Mouse (Mus musculus) CD4-positive, CD25-positive, alpha-beta regulatory T cell, adult 4 months (primary cell): ENCODE measurements around the gene Gm20708. TPM values are rescaled to one million over a fixed set of nuclear protein-coding genes. Genes with fewer than 3 reads are reported as not detected.
"Not testable (repeated sequence)": the region's sequence is repeated elsewhere in the genome, so short reads cannot be mapped to it uniquely, and the experiment has no call there.

Experiments used
- ATAC-seq: one replicate; pipeline ENCODE4 v1.8.0; 2017
- polyA plus RNA-seq, 2 experiments: library from polyadenylated mRNA; unstranded; fragments of 100-300 nt; shearing (Covaris generic); gene quantifications; one replicate each; pipeline ENCODE4 v1.2.1; 2017

Gm20708 gene
- polyA plus RNA-seq, 2 experiments from 2014 or later = 1.0 to 3.2 TPM

DNA sequence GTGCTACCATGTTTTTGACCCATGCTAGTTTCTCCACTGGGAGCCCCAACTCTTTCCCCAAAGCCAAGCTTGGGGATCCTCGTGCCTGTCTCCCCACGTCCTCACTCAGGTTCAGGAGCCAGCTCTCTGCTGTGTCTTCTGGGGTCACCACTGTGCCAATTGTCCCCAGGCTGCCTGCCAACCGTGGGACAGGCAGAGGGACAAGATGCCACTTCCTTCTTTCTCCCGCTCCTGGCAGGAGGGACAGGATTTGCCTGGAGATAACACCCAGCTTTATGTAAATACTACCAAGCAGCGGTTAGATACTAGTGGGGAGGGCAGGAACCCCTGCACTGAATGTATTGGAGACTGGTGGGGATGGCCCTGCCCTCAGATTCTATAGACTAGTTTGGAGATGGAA is 4.4 kb downstream of the Gm20708 start:
- ATAC-seq = no peak

DNA sequence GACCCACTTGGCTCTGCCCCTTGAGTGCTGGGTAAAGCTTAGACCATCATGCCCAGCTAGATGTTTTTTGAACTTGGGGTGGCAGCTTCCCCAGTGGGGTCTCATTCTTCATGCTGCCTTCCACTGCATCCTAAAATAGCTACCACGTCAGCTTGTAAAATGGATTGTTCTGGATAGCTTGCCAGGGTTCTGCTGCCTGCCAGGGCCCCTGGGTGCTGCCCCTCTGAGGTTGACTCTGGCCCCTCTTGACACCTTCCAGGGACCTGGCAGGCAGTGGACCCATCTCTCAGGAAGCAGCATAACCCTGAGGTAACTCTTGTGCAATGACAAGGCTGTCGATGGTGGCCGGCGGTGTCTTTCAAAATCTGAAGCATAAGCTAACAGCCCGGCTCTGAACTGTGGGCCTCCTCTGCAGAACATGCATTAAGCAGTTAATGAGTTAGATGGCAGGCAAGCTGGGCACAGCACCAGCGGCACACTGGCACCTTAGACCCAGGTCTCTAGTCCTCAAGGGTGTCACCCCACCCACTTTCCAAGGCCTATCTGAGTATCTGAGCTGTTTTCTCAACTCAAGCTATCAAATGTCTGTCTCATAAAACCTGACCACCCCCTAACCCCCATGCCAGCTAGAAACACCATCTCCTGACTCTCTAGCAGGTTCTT is 5.4 kb downstream of the Gm20708 start:
- no peak for ATAC-seq

DNA sequence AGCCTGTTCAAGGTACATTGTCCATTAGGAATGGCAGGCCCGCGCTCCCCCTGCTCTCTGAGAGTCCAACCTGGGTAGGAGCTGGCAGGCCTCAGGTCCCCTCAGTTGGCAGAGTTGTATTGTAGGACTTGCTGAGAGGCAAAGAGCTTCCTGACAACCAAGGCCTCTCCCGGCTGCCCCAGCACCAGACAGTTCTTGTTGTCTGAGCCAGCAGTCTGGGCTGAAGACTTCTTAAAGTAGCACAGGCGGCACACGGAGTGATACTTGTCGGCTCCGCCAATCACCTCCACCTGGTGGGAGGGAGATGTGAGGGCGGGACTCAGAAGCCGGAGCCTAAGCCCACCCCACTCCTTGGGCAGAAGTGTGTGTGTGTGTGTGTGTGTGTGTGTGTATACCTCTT is 6.4 kb downstream of the Gm20708 start:
- not testable (repeated sequence) for ATAC-seq

DNA sequence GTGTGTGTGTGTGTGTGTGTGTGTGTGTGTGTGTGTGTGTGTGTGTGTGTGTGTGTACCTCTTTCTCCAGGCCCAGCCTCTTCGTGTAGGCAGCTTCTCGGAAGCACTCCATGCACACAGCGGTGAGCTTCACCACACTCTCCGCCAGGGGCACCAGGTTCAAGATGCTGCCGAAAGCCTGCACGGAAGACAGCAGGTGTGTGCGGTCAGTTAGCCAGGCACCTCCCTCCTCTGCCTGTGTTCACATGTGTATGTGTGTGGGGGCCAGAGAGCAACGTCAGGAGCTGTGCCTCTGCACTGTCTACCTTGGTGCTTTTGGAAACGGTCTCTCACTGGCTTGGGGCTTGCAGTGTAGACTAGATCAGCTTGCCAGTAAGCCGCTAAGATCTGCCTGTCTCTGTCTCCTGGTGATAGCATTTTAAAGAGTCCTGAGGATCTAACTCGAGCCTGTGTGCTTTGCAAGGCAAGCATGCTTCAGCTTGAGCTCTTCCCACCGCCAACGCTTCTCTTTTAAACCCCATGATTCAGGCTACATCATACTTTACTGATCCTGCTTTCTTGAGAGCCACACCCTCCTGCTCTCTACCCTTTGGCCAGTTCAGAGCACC is 7.0 kb downstream of the Gm20708 start:
- ATAC-seq = peak; percentile 41

DNA sequence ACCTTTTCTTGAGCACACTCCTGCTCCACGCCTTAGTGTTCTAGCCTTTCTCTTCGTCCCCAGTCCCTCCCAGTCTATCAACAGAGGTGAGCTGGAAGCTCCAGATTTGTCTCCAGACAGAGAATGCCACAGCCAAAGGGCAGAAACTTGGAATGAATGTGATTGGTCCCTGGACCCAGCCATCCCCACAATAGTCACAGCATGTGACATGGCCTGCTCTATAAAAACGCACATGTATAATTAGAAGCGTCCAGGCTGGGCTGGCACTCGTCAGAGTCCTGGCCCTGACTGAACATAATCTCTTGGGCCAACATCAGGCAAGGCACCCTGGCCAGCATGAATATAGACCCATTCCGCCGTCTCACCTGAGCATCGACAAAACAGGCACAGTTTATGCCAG is 9.6 kb downstream of the Gm20708 start:
- ATAC-seq = no peak

DNA sequence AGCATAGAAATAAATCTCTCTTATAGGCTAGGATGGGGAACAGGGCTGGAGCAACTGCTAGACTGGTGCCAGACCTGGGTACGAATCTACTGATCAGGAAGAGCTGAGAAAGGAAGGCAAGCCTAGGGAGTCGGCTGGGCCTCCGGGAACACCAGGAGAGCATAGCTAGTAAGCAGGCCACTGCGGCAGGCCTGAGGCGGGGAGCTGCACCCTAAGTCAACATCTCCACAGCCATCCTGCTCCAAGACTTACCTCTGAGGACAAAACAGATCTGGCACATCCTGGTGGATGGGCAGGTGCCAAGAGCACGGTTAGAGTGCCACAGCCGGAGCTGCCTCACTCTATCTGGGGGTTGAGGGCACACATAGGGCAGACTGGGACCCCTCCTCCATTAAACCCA is 10.7 kb downstream of the Gm20708 start:
- no peak for ATAC-seq

DNA sequence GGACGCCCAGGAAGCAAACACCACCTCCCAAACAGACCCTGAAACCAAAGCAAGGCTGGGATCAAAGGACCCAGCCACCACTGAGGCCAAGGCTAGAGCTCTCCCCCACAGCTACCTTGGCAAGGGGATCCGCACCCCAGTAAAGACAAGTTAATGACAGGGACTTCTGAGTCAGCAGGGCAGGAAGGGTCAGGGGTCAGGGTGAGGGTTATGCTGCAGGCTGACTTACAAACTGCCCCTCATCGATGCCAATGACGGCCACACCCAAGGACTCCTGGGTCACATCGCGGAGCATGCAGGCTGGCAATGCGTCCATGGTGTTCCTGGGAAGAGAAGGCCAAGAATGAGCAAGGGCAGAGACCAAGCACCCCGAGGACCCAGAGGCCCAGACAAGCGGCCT is 12.4 kb downstream of the Gm20708 start:
- no peak for ATAC-seq

DNA sequence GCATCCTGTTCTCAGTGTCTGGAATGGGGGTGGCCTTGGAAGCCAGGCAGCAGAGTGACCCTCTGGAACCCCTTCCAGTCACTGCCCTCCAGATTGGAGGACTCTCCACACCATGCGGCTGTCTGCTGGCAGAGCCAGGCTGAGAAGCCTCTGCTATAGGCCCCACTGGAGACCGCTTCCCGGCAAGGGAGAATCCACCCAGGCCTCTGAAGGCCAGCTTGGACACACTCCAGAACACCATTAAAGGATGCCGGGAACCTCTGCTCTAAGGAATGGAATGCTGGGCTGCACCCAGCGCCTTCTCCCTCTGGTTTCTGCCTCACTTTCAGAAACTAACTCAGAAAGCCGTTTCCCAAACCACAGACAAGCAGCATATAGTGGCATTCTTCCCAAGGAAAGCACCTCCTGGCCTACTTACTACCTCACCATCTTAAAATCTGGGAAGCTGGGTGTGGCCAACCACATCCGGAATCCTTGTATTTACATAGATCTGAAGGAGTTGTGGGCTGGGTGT is 13.3 kb downstream of the Gm20708 start:
- ATAC-seq = no peak

DNA sequence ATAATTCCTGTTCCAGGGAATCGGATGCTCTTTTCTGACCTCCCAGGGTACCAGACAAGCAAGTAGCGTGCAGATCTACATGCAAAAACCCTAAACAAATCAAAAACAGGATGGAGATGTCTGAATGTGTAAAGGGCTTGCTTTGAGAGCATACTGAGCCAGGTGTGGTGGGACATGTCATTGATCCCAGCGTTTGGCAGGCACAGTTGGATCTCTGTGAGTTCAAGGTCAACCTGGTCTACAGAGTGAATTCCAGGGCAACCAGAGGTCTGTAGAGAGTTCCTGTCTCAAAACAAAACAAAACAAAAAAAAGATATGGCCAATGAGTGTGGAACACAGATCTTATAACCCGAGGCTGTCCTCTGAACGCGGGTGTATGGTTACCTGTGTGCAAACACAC is 13.9 kb downstream of the Gm20708 start:
- ATAC-seq = no peak

DNA sequence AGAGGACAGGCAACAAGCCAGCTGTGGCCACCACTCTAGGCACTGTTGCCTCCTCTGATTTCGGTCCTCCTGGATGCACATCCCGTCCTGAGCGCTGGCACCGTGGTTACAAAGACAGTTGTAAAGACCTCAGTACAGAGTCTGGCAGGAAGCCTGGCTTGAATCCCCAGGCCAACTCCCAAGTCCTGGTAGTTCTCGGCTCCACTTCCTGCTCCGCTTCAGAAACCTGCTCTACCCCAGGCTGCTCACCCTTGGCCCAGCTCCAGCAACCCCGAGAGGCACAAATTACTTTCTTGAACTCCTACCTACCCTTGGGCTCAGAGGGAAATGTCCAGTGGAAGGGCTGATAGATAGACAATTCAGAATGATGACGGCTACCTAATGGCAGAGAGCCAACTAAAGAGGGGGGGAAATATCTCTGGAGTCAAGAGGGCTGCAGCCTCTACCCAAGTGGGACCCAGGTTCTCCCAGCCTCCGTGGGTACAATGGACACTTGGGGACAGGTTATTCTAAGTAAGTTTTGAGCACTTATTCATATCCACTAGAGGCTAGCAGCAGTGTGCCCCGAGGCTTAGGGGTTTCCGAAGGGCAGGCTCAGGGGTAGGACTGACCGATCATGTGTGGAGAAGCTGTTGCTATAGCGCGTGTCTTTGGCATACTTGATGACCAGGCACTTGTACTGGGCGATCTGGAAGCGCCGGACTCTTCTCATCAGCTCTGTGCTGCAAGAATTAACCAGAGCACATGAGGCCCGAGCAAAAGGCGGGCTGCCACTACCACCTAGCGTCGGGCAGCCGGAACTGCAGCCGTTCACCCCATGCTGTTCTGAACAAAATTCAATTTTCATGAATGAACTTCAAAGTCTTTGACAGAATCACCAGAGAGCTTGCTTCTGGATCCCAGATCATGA is 14.8 kb downstream of the Gm20708 start:
- ATAC-seq = peak; percentile 46

DNA sequence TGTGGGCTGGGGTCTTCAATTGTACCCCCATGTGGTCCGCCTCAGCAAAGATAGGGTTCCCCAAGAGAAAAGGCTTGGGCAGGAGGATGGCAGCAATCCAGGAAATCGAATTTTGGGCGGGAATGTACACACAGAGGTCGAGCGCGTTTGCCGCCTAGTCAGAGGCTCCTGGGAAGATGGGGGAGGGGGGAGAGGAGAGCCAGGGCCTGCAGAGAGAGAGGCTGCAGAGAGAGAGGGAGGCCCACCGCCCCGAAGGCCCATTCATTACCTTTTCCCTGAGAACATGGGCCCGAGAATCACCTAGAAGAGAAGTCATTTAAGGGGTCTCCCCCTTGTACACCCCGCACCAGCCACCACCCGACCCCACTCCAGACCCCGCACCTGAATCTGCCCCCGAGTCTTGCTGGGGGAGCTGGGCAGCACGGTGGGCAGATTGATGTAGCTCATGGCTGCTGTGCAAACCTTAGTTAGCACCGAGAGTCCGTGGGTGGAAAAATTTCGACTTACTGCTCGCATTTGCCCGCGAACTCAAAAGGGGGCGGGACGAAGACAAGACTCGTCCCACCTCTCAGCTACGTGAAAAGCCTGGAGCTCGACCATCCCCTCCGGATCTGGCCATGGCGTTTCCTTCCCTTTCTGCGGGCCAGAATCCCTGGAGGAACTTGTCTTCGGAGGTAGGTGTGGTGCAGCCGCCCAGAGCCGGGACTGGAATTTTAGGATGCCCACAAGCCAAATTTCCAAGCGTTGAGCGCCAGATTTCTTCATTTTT is 16.0 kb downstream of the Gm20708 start, which contains the start of the genes Afmid and Tk1:
Gene Afmid (plus strand): TSS at position 592 of the 769 bp plus-strand sequence.
Gene Tk1 (minus strand): TSS at position 760 of the 769 bp plus-strand sequence.
- peak; percentile 22 for ATAC-seq

DNA sequence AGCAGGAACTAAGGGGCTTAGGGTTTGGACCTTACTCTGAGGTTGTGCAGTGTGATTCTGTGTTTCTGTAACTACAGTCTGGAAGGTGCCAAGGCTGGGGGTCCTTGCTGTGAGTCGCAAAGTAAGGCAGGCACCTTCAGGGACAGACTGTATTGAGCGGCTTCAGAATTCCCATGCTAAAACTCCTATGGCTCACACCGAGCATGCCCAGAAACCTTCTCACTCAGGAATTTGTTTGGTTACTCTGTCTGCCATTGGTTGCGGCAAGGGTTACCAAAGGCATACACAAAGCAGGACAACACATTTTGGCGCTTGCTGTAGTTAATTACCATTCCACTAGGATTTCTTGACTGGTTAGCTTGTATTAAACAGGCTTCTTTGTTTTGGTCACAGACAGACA is 16.7 kb downstream of the Gm20708 start:
- ATAC-seq = no peak

DNA sequence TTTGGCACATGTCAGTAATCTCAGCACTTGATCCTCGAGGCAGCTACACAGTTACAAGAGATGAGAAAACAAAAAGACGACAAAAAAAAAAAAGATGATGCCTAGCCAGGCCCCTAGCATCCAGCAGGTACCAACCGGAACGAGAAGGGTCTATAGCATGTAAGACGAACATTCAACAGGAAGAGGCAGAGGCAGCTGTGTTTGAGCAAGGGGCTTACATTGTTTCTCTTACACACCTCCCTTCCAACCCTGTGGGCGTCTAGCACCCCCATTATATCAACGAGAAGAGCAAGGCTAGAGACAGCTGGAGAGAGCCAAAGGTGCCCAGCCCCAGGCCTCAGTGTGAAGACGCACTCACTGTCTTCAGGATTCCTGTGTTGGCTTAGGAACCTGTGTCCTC is 17.4 kb downstream of the Gm20708 start:
- no peak for ATAC-seq

DNA sequence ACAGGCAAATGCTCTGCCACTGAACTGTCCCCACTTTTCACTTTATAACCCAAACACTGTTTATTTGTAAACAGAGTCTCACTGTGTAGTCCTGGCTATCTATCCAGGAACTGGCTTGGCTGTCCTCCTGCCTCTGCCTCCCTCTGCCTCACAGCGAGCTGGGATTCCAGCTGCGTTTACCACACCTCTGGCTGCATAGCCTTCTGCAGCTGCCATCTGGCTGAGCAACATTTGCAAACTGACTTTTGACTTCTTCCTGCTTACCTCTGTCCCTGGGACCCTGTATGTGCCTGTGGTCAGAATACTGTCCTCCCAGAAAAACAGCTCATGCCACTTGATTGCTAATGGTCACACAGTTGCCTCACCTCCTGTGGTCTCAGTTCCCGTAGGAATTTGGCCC is 17.9 kb downstream of the Gm20708 start:
- no peak for ATAC-seq

DNA sequence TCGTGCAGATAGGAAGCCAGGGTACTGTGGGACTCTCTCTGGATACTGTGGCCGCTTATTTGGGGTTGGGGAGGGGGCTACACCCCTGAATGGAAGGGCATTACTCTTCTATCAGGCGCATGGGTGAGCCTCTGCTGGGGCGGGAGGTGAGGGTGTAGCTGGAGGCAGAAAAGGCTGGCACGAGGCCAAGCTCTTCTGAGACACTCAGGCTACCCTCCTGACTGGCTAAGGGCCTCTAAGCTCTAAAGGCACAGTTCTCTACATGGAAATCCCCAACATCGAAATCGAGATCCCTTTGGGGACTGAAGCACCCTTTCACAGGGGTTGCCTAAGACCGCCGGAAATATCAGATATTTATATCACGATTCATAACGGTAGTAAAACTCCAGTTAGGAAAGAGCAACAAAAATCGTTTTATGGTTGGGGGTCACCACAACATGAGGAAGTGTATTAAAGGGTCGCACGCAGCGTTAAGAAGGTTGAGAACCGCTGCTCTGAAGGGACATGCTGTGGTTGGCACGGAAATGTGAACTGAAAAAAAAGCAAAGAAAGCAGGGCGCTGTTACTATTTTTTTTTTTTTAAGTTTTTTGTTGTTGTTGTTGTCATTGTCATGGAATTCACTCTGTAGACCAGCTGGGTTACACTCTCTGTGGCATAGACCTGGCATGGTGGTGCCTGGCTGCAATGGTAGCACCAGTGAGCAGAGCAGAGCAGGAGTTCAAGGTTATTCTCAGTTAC is 18.9 kb downstream of the Gm20708 start:
- peak; percentile 55 for ATAC-seq

DNA sequence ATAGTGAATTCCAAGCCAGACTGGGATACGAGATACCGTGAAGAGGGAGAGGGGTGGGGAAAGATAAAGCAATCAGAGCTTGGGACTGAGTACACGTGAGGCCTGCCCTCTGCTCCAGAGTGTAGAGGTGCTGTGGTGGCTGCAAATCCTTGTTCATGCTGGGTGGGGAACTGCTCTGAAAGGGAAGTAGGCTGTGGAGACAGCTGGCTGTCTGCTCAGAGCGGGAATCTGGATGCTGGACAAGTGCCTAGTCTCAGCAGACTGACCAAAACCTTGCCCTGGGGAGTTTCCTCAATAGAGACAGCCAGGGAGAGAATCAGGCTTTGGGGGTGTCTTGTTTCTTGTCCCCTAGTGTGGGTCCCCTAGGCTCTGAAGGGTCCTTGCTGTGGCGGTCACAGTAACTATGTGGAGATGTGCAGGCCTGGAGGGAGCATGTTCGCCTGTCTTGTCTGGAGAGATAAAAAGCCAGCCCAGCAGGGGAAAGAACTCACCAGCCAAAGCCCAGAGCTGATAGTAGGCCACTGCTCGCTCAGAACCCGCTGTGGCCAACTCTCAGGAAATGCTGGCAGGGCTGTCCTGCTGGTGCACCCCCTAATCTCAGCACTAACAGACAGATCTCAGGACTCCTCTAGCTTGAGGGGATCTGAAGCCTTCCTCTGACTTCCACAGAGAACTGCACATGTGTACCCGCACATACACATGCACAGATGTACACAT is 19.6 kb downstream of the Gm20708 start:
- ATAC-seq = no peak

DNA sequence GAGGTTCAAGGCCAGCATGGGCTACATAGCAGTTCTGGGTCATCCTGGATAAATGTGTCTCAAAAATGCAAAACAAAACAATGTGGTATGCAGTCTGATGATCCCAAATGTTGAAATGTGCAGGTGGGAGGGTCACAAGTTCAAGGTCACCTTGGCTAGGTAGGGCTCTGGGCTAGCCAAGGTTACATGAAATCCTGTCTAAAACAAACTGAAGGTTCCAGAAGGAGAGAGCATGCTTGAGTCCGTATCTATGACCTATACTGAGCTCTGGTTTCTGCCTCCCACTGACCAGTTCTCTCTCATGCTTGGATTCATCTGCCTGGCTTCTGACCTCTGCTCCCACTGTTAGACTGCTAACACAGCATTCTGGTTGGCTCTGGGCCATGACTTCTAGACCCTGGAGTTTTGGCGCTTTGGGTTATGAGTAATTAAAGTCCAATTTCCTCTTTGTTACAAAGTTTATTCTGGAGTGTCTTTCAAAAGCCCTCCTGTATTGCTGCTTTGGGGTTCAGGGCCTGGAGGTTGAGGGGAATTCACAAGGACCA is 20.3 kb downstream of the Gm20708 start:
- ATAC-seq = no peak

DNA sequence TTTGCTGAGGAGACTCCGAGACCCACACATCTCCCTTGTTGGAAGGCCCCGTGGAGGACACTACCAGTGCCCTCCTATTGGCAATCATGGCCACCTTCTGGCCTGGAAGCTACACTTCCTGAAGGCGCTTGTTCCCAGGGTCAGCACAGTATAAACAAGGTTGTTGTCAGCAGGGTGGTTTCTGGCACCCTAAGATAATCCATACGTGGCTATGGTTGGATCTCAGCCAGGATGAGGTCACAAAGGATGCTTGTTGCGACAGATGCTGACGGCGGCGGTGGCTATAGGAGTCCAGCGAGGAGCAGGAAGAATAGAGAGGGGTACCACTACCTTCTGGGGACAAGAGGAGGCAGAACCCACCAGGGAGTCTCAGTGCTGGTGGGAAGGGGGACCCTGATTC is 20.9 kb downstream of the Gm20708 start:
- no peak for ATAC-seq

DNA sequence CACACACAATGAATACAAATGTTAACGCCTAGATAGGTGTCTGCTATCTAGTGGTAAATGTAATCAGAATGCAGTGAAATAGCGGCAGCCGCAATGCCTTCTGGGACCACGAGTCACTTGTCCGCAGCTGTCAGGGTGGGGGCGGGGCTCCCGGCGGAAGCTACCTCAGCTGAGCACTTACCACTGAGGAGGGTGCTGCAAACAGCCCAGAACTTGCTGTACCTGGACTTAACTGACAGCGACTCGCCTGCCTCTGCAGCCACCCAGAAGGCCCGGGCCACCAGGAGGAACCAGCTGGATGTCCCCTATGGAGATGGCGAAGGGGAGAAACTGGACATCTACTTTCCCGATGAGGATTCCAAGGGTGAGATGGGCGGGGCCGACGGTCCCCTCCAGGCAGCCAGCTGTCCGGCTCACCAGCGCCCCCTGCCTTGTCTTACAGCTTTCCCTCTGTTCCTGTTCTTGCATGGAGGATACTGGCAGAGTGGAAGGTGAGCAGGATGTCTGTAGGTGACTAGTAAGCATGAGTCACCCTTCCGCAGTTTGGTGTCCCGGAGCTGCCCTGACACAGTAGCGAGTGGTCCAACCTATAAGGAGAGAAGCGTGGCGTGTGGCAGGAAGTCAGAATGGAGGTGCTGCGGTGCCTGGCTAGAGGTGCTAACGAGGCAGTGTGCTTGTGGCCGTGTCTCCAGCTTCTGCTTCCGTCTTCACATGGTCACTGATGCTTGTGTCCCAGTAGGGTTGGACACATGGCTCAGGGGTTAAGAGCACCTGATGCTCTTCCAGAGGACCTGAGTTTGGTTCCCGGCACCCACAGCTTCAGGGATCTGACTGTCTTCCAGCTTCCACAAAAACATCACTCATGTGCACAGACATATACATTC is 22.9 kb downstream of the Gm20708 start:
- ATAC-seq = peak; percentile 88

DNA sequence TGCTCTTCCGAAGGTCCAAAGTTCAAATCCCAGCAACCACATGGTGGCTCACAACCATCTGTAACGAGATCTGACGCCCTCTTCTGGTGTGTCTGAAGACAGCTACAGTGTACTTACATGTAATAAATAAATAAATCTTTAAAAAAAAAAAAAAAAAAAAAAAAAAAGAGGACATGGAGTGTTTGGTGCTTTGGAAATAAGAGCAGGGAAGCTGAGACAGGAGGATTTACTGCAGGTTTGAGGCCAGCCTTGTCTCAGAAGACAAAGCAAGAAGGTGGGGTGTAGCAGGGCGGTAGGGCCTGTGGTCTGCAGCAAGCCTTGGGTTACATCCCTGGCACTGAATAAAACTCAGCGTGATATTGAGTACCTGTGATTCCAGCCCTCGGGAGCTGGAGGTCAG is 24.0 kb downstream of the Gm20708 start:
- ATAC-seq = not testable (repeated sequence)
